Mouse (Mus musculus) midbrain, embryonic 11.5 days (tissue): ENCODE data around the gene Olig3. TPM values are rescaled to one million over a fixed set of nuclear protein-coding genes. Genes with fewer than 3 reads are reported as not detected.
"Not testable (repeated sequence)": the region's sequence is repeated elsewhere in the genome, so short reads cannot be mapped to it uniquely, and the experiment has no call there.

Source experiments
- ATAC-seq: fragments of 200-750 bp; cut with Nextera tagmentation; 2 replicates; pipeline ENCODE4 v1.8.0; 2017; ENCODE audit warnings: moderate TSS enrichment, moderate library complexity; ENCODE audit not compliant: low FRiP score
- DNase-seq: peaks from one replicate; pipeline ENCODE4 v3.0.0; 2015; ENCODE audit warnings: low spot score; ENCODE audit errors: missing footprints
- H3K27ac ChIP-seq: fragments of 300-500 bp; sonication (generic); 2 replicates; pipeline ENCODE4 v1.5.1; 2014; ENCODE audit warnings: low read depth, low read length
- H3K27me3 ChIP-seq: fragments of 300-500 bp; sonication (generic); 2 replicates; pipeline ENCODE4 v1.6.1; 2014; ENCODE audit warnings: mild to moderate bottlenecking, low read length, moderate library complexity, mixed read lengths; ENCODE audit not compliant: control insufficient read depth, insufficient read depth
- H3K36me3 ChIP-seq: fragments of 300-500 bp; sonication (generic); 2 replicates; pipeline ENCODE4 v1.6.1; 2014; ENCODE audit warnings: mild to moderate bottlenecking, low read length, moderate library complexity, mixed read lengths; ENCODE audit not compliant: control insufficient read depth, insufficient read depth
- H3K4me1 ChIP-seq: fragments of 300-500 bp; sonication (generic); 2 replicates; pipeline ENCODE4 v1.6.1; 2014; ENCODE audit warnings: low read length; ENCODE audit not compliant: control insufficient read depth, insufficient read depth
- H3K4me2 ChIP-seq: fragments of 300-500 bp; sonication (generic); 2 replicates; pipeline ENCODE4 v1.6.1; 2014; ENCODE audit warnings: mild to moderate bottlenecking, moderate library complexity
- H3K4me3 ChIP-seq: fragments of 300-500 bp; sonication (generic); 2 replicates; pipeline ENCODE4 v1.5.1; 2014; ENCODE audit warnings: low read depth, low read length
- H3K9ac ChIP-seq: fragments of 300-500 bp; sonication (generic); 2 replicates; pipeline ENCODE4 v1.6.1; 2014; ENCODE audit warnings: low read length
- H3K9me3 ChIP-seq: fragments of 300-500 bp; sonication (generic); 2 replicates; pipeline ENCODE4 v1.6.1; 2016; ENCODE audit warnings: low read length; ENCODE audit not compliant: control insufficient read depth
- WGBS: fragments of 180-500 bp; shearing (Covaris S2); extraction: QIAGEN DNeasy Blood & Tissue Kit; methylation state at CpG from one replicate; pipeline ENCODE4 v1.1.7; 2014; 5-methylcytosine and 5-hydroxymethylcytosine counted together
- polyA plus RNA-seq: library from polyadenylated mRNA; unstranded; fragments of >200 nt; fragmentation: Nextera tagmentation; extraction: Ambion mirVana; gene quantifications from 2 replicates; pipeline ENCODE4 v1.2.1, GENCODE M21; 2014

Gene Olig3
- polyA plus RNA-seq, 1 experiment from 2014 or later, result 18.7 TPM

GRCm38 (mm10) chr10:19373797-19374196, 17.5 kb downstream of the Olig3 start:
- H3K27ac ChIP-seq, result no peak overlapping the region
- H3K27me3 ChIP-seq, result no peaks in the 10 kb centered on the region
- H3K4me1 ChIP-seq, result peaks cover 3% of the 10 kb centered on the region; the same call in 1 of the 2 replicates
- no peak overlapping the region for H3K9ac ChIP-seq
- no peaks in the 10 kb centered on the region for H3K36me3 ChIP-seq
- H3K4me3 ChIP-seq, result no peak overlapping the region
- WGBS, result 65% methylated on average over 7 of the region's 7 CpGs
- H3K9me3 ChIP-seq, result no peaks in the 10 kb centered on the region; the same call in 1 of the 2 replicates
- DNase-seq (peak; percentile 65), ATAC-seq (no peak)
- no peak overlapping the region for H3K4me2 ChIP-seq

GRCm38 (mm10) chr10:19374311-19374710, 18.0 kb downstream of the Olig3 start:
- no peak overlapping the region for H3K4me2 ChIP-seq
- WGBS, result 82% methylated on average over 3 of the region's 3 CpGs
- no peak for ATAC-seq
- H3K27ac ChIP-seq, result no peak overlapping the region
- H3K36me3 ChIP-seq, result no peaks in the 10 kb centered on the region
- no peaks in the 10 kb centered on the region for H3K27me3 ChIP-seq
- H3K4me3 ChIP-seq, result no peak overlapping the region
- no peaks in the 10 kb centered on the region; the same call in 1 of the 2 replicates for H3K9me3 ChIP-seq
- H3K4me1 ChIP-seq, result peaks cover 3% of the 10 kb centered on the region; the same call in 1 of the 2 replicates
- no peak overlapping the region for H3K9ac ChIP-seq
- DNase-seq, result peak; percentile 69

GRCm38 (mm10) chr10:19375838-19376237, 19.5 kb downstream of the Olig3 start:
- no peak overlapping the region for H3K27ac ChIP-seq
- no peak overlapping the region for H3K4me2 ChIP-seq
- no peaks in the 10 kb centered on the region for H3K27me3 ChIP-seq
- peaks cover 3% of the 10 kb centered on the region; the same call in 1 of the 2 replicates for H3K4me1 ChIP-seq
- H3K4me3 ChIP-seq, result no peak overlapping the region
- H3K9me3 ChIP-seq, result no peaks in the 10 kb centered on the region; the same call in 1 of the 2 replicates
- peak; percentile 65 for DNase-seq
- 93% methylated on average over 2 of the region's 2 CpGs for WGBS
- H3K9ac ChIP-seq, result no peak overlapping the region
- ATAC-seq, result no peak
- H3K36me3 ChIP-seq, result no peaks in the 10 kb centered on the region

GRCm38 (mm10) chr10:19380971-19381370, 24.6 kb downstream of the Olig3 start:
- H3K4me2 ChIP-seq, H3K4me3 ChIP-seq, H3K9me3 ChIP-seq, H3K9ac ChIP-seq, H3K36me3 ChIP-seq, ATAC-seq, H3K4me1 ChIP-seq, H3K27ac ChIP-seq, H3K27me3 ChIP-seq: not testable (repeated sequence)
- DNase-seq, result peak; percentile 66
- WGBS, result 100% methylated on average over 1 of the region's 1 CpGs

- H3K36me3 ChIP-seq, result no peaks in the 10 kb centered on the region
- peak; percentile 79 for DNase-seq
- WGBS, result 93% methylated on average over 3 of the region's 3 CpGs
- no peak overlapping the region for H3K27ac ChIP-seq
- no peak overlapping the region for H3K9ac ChIP-seq
- H3K4me3 ChIP-seq, result no peak overlapping the region
- H3K9me3 ChIP-seq, result no peaks in the 10 kb centered on the region; the same call in 1 of the 2 replicates
- ATAC-seq, result no peak
- H3K4me1 ChIP-seq, result no peaks in the 10 kb centered on the region
- no peaks in the 10 kb centered on the region for H3K27me3 ChIP-seq
- H3K4me2 ChIP-seq, result no peak overlapping the region
Observed at GRCm38 (mm10) chr10:19384176-19384575, 27.8 kb downstream of the Olig3 start.

- peak; percentile 26 for DNase-seq
- ATAC-seq, result no peak
- Histone ChIP-seq H3K4me1 (no peaks in the 10 kb centered on the region), H3K27me3 (no peaks in the 10 kb centered on the region), H3K9ac (no peak overlapping the region), H3K4me3 (no peak overlapping the region), H3K4me2 (no peak overlapping the region), H3K27ac (no peak overlapping the region), H3K36me3 (no peaks in the 10 kb centered on the region), H3K9me3 (no peaks in the 10 kb centered on the region)
- 85% methylated on average over 4 of the region's 4 CpGs for WGBS
Observed at GRCm38 (mm10) chr10:19391819-19392218, 35.5 kb downstream of the Olig3 start.

- H3K27me3 ChIP-seq, result no peaks in the 10 kb centered on the region
- H3K27ac ChIP-seq, result no peak overlapping the region
- no peaks in the 10 kb centered on the region for H3K36me3 ChIP-seq
- peak overlapping the region; percentile 20; the same call in 1 of the 2 replicates for H3K4me2 ChIP-seq
- H3K9ac ChIP-seq, result no peak overlapping the region; the same call in 1 of the 2 replicates
- ATAC-seq (peak; percentile 83), DNase-seq (peak; percentile 86)
- H3K9me3 ChIP-seq, result no peaks in the 10 kb centered on the region
- WGBS, result 29% methylated on average over 9 of the region's 9 CpGs
- peaks cover 4% of the 10 kb centered on the region; the same call in 1 of the 2 replicates for H3K4me1 ChIP-seq
- no peak overlapping the region for H3K4me3 ChIP-seq
Observed at GRCm38 (mm10) chr10:19396485-19397137, 40.3 kb downstream of the Olig3 start.

GRCm38 (mm10) chr10:19397396-19397795, 41.1 kb downstream of the Olig3 start:
- Histone ChIP-seq H3K36me3 (no peaks in the 10 kb centered on the region), H3K4me1 (peaks cover 4% of the 10 kb centered on the region; the same call in 1 of the 2 replicates), H3K9ac (no peak overlapping the region), H3K4me2 (no peak overlapping the region; the same call in 1 of the 2 replicates), H3K27me3 (no peaks in the 10 kb centered on the region), H3K9me3 (no peaks in the 10 kb centered on the region), H3K4me3 (no peak overlapping the region), H3K27ac (no peak overlapping the region)
- WGBS, result 72% methylated on average over 12 of the region's 12 CpGs
- ATAC-seq (no peak), DNase-seq (peak; percentile 87)

- no peak overlapping the region for H3K4me3 ChIP-seq
- no peak overlapping the region for H3K9ac ChIP-seq
- H3K9me3 ChIP-seq, result no peaks in the 10 kb centered on the region
- no peaks in the 10 kb centered on the region for H3K27me3 ChIP-seq
- H3K4me2 ChIP-seq, result no peak overlapping the region
- peaks cover 4% of the 10 kb centered on the region; the same call in 1 of the 2 replicates for H3K4me1 ChIP-seq
- 69% methylated on average over 5 of the region's 5 CpGs for WGBS
- H3K36me3 ChIP-seq, result no peaks in the 10 kb centered on the region
- peak; percentile 68 for ATAC-seq
- DNase-seq, result peak; percentile 83
- no peak overlapping the region for H3K27ac ChIP-seq
Observed at GRCm38 (mm10) chr10:19401136-19401535, 44.8 kb downstream of the Olig3 start.
